Mouse (Mus musculus) kidney, adult 2 months (tissue): ENCODE results near the gene Armc7.

Source experiments
- CTCF ChIP-seq: fragments of 200-500 bp; conservative IDR thresholded peaks from 2 replicates; pipeline ENCODE4 v1.5.1; 2011; ENCODE audit warnings: low read depth, mild to moderate bottlenecking, control low read depth, low read length, moderate library complexity, mixed read lengths; ENCODE audit not compliant: insufficient read depth, insufficient read length
- POLR2A ChIP-seq: fragments of 200-500 bp; IDR thresholded peaks from one replicate; pipeline ENCODE4 v1.6.1; 2011; ENCODE audit warnings: low read depth, low read length, control low read depth

DNA sequence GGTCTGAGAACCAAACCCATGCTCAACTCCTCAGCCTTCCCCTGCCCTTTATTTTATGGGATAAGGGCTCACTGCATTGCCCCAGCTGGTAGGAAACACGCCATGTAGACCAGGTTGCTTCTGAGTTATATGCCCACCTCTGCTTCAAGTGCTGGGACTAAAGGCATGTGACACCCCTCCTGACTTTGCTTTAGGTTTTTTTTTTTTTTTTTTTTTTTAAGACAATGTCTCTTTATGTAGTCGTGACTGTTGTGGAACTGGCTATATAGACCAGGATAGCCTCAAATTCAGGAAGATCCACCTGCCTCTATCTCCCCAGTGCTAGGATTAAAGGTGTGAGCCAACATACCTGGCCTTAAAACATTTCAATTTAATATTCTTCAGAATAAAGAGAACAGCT lies 47.2 kb downstream of the Armc7 start:
- TF ChIP-seq POLR2A (no peak), CTCF (no peak)
